Mouse (Mus musculus) cerebellum, postnatal 25 days (tissue): ENCODE measurements around the gene Heatr1.
"Not testable (repeated sequence)": the region's sequence is repeated elsewhere in the genome, so short reads cannot be mapped to it uniquely, and the experiment has no call there.

ENCODE experiments used
- DNase-seq, 2 experiments: peaks; one replicate each; pipeline ENCODE4 v3.0.0; 2021; ENCODE audit warnings: mixed read lengths in 2 of 2

The Heatr1 gene

DNA sequence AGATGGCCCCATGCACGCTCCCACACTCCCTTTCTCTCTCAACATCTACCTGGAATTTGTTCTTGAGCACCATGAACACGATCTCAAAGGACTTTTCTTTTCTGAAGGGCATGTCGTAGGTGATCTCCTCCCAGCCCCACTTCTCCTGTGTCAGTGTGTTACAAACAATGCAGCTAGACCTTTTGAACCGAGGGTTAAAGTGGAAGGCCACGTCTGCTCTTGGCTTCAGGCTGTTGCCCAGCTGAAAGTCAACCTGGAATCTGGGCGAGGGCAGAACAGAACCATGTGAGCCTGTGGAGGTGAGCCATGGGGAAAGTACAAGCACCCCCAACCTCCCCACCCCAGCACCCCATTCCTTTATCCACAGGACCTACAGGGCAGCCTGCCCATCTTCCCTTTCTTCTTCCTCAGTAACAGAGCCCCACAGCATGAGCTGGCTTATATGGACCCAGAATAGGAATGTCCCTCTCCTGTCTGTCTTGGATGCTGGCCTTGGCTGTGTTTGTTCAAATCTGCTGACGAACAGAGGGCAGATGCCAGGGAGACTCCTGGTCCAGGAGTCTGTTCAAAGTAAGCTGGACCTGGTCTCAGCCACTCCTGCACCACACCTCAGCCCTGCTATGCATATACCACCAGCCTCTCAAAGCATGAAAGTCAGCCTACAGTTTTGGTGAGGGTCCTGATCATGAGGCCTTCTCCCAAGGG, 60.0 kb downstream of the Heatr1 start:
- DNase-seq, result no peak

GRCm38 (mm10) chr13:12456711-12457110, 61.9 kb downstream of the Heatr1 start:
- DNase-seq, result no peak

- peak; percentile 46 to 73 for DNase-seq
Measured at GRCm38 (mm10) chr13:12460443-12460842, 65.6 kb downstream of the Heatr1 start.

- peak; percentile 96 to 97 for DNase-seq
Measured at GRCm38 (mm10) chr13:12460881-12461729, 66.3 kb downstream of the Heatr1 start.

- DNase-seq, result no peak
Measured at GRCm38 (mm10) chr13:12461730-12462119, 66.9 kb downstream of the Heatr1 start.

DNA sequence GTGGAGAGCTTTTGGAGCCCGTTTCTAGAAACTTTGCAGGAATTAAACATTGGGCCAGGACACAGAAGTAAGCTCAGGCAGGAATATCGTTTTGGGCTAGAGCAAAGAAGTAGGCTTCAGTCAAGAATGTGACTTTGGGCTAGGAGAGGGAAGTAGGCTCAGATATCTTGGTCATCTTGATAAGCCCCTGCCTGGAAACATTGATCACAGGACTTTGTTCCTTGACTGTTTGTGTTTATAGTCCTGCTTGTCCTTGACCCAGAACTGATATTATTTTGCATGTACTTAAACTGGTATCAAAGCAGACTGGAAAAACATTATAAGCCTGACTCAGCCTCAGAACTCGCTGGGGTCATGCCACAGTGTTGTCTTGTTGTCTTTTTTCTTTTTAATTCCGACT, 67.8 kb downstream of the Heatr1 start:
- no peak for DNase-seq

DNA sequence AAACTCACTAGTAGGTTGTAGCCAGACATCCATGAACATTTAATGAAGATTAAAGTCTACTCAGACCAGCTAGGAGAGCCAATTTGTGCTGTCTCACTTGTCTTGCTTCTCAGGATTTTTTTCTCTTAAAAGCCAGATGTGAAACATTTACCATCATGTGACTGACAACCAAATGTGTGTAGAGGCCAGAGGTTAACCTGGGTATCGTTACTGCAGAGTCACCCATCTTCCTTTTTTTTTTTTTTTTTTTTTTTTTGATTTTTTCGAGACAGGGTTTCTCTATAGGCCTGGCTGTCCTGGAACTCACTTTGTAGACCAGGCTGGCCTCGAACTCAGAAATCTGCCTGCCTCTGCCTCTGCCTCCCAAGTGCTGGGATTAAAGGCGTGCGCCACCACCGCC, 69.3 kb downstream of the Heatr1 start:
- not testable (repeated sequence) for DNase-seq

DNA sequence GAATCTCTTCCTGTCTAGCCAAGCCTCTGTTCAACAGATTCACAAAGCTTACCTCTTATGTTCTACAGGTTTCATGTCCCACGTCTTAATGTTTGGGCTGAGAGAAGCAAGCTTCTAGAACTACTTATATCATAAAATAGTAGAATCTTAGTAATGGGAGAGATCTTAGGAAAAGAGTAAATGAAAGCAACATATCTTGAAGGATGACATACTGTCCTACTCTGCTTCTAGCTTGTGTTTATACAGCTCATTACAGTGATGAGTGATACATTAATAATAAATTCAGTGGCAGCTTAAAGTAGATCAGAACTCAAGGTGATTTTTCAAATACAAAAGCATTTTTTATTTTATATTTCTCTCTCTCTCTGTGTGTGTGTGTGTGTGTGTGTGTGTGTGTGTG, 70.0 kb downstream of the Heatr1 start, which contains the start of gene Lgals8:
TSS of gene Lgals8 (minus strand) at position 101 of the 400 bp plus-strand sequence.
- no peak for DNase-seq

DNA sequence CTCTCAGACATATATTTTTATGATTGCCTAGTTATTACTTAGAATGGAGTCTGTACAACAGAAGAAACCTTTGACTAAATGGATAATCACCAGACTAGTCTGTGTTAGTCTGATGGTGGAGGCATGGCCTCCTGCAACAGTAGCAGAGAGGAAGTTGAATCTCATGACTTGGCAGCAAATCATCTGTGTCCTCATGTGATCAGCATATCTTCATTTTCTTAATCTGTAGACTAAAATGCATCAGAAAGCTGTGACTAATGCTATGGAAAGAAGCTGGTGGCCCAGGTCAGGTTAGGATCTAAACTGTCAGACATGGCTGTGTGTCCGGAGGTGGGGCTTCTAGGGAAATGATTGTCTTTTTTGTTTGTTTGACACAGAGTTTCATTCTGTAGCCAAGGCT, 73.7 kb downstream of the Heatr1 start:
- no peak for DNase-seq

DNA sequence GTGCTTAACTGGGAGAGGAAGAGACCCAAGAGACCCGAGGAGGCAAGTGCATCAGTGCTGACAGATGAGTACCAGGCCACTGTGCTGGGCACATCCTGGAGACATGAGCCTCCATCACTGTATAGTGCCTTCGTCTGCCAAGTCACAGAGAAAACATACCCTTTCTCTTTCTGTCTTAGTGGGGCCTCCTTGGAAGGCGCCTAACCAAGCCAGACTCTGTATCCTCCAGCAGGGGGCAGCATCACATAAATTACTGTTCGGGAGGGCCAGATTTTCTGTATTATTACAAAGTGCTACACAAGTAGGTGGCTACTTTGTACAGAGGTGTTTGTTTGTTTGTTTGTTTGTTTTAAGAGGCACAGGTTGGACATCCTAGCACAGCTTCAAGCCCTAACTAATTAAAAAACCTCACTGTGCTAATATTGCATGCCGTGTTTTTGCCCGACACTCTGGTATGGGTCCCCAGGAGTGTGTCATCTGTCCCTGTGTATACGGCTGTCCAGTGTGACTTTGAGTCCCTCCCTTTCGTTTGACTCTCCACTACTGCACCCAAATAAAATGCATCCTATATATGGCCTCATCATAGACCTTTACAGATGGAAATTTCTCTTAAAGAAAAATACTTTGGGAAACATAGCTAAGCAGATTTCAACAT, 79.0 kb downstream of the Heatr1 start:
- DNase-seq, result peak; percentile 69 to 81

DNA sequence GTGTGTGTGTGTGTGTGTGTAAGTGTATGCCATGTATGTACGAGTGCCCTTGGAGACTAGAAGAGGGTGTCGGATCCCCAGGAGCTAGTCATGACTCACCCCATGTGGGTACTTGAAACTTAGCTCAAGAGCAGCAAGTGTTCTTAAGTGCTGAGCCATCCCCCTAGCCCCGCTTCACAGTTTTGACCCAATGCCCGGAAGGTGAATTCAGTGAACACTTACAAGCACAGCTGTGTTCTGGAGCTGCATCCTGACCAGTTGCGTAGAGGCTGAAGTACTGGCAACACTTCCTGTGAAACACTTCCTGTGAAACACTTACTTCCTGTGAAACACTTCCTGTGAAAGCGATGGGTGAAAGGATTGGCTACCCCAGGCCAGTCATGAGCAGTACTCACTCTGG, 80.4 kb downstream of the Heatr1 start:
- no peak for DNase-seq

DNA sequence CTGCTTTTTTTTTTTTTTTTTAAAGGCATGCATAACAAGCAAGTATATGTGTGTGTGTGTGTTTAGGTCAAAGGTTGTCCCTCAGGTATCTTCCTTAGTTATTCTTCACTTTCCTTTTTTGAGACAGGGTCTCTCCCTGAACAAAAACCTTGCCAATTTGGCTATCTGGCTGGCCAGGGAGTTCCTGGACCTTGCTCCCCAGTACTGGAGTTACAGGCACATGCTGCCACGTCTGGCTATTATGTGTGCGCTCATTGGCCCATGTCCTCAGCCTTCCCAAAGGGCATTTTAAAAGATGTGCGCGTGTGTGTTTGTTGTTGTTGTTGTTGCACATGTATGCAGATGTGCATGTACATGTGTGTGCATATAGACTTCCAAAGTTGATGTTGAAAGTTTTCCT, 82.1 kb downstream of the Heatr1 start:
- no peak for DNase-seq

DNA sequence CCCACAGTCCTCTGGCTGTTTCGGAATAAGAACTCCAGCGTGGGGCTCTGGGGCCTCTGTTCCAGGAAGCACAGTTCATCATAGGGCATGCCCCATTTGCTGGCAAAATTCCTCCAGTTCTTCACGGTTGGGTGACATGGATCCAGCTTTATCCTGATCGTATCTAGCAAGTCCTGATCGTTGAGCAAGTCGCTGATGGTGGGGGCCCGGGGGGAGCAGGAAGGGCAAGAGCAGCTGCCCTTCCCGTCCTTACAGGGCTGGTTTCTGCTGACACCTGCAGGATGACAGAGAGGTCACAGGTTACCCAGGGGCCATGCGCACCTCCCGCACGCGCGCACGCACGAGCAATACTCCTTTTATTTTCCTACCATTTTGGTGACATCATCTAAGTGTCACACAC, 83.5 kb downstream of the Heatr1 start:
- DNase-seq, result no peak

GRCm38 (mm10) chr13:12479802-12480201, 85.0 kb downstream of the Heatr1 start:
- no peak for DNase-seq

DNA sequence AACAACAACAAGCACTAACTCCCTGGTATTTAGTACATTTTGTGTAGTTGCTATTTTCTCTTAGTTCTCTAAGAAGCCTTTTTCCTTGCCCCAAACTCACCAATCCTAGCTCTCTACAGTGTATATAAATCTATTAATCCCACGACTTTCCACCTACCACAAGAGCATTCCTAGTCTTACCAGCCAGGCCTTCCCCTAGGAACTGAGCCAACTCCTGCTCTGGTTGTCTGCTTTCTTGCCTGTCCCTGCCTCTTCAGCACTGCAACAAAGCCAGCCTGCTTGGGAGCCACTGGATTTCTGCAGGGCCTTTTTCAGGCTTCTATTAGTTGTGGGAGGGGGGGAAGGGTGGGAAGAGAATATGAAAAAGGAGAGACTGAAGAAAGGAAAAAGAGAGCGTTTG, 90.4 kb downstream of the Heatr1 start:
- no peak for DNase-seq

- no peak for DNase-seq
Measured at GRCm38 (mm10) chr13:12485640-12486039, 90.8 kb downstream of the Heatr1 start.
